Mouse (Mus musculus) left cerebral cortex, adult 18-20 months (tissue): ENCODE results near the gene Olfr54. TPM values are rescaled to one million over a fixed set of nuclear protein-coding genes. Genes with fewer than 3 reads are reported as not detected.

Experiments used
- total RNA-seq, 2 experiments: library from RNA; stranded (reverse); gene quantifications; 2 replicates each; pipeline ENCODE4 v1.2.3; 2021

The Olfr54 gene
- total RNA-seq, 2 experiments from 2014 or later = not detected

Other genes with a start within 250 kb of the Olfr54 start
- gene Zfp354c, start 186.5 kb upstream of the Olfr54 start, total RNA-seq = 10 to 100 TPM; 45.4 to 47.2 TPM
- 1 to 10 TPM; 2.5 to 3.1 TPM for gene Zfp879, start 172.7 kb upstream of the Olfr54 start, total RNA-seq
- not detected for gene Grm6, start 163.6 kb upstream of the Olfr54 start, total RNA-seq
- 1 to 10 TPM; 5.4 to 5.6 TPM for gene Zfp454, start 126.6 kb upstream of the Olfr54 start, total RNA-seq
- 10 to 100 TPM; 23.8 to 25.8 TPM for gene Zfp2, start 98.1 kb upstream of the Olfr54 start, total RNA-seq
- gene Zfp354b, start 82.6 kb upstream of the Olfr54 start, total RNA-seq = 1 to 10 TPM; 6.1 to 8.8 TPM
- not detected for gene 4933414I15Rik, start 70.5 kb upstream of the Olfr54 start, total RNA-seq
- gene Prop1, start 60.5 kb upstream of the Olfr54 start, total RNA-seq = not detected
- not detected for gene Olfr1378, start 47.7 kb upstream of the Olfr54 start, total RNA-seq
- gene Olfr1377, start 32.3 kb upstream of the Olfr54 start, total RNA-seq = not detected
- gene Olfr51, start 10.6 kb upstream of the Olfr54 start, total RNA-seq = not detected
- not detected for gene Olfr1375, start 33.9 kb downstream of the Olfr54 start, total RNA-seq
- 1 to 10 TPM; 6.5 to 7.7 TPM for gene Zfp354a, start 45.0 kb downstream of the Olfr54 start, total RNA-seq
- gene Gm12569, start 206.2 kb downstream of the Olfr54 start, total RNA-seq = not detected
- gene Clk4, start 247.5 kb downstream of the Olfr54 start, total RNA-seq = 100 to 1,000 TPM; 105 to 112 TPM
- gene BC049762, start 248.8 kb downstream of the Olfr54 start, total RNA-seq = not detected